Mouse (Mus musculus): ENCODE measurements around the gene Akr1c19. TPM values are rescaled to one million over a fixed set of nuclear protein-coding genes. Genes with fewer than 3 reads are reported as not detected.
"Not testable (repeated sequence)": the region's sequence is repeated elsewhere in the genome, so short reads cannot be mapped to it uniquely, and the experiment has no call there.

Gene Akr1c19
- polyA plus RNA-seq, 1 experiment from 2014 or later, result 217 TPM

DNA sequence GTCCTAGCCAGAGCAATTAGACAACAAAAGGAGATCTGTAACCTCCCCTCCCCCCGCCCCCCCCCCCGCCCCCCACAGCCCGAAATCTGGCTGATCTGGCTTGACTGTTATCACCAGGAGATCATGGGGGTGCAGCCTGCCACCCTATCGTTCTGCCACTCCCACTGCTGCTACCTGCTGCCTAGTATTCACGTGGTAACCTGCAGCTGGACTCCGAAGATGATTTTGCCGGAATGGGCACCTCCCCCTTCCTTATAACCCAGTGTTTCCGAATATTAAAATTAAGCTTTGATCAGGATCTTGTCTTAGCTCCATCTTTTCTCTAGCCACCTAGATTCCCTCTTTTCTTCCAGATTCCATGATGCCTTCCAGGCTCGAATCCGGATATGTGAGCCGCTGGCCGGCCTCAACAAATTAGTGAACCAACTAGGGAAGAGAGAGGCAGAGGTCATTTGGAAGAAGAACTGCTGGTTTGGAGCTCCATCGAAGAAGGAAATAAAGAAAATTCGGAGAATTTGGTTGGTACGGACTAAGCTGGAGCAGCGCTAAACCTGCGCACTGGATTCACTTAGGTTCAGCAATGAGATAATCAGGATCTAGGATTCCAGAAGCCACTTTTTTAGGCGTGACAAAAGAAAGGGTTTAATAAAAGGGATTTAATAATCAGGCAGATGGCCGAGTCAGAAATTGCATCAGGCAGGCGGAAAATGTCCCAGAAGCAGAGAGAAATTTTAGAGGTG, 16.8 kb upstream of the Akr1c19 start:
- DNase-seq (ENCODE audit: low spot score), result no peak
- Histone ChIP-seq H3K27ac (ENCODE audit: low read depth) (no peak overlapping the region), H3K9ac (ENCODE audit: low read length) (no peak overlapping the region), H3K27me3 (replicated peaks; ENCODE audit: control insufficient read depth, insufficient read depth, low read length) (no peaks in the 10 kb centered on the region), H3K36me3 (ENCODE audit: control insufficient read depth, insufficient read depth, low read length) (no peaks in the 10 kb centered on the region), H3K9me3 (ENCODE audit: control insufficient read depth, low read length) (no peaks in the 10 kb centered on the region), H3K4me3 (ENCODE audit: low read depth, low read length) (no peak overlapping the region), H3K4me2 (ENCODE audit: low read length) (no peak overlapping the region), H3K4me1 (replicated peaks; ENCODE audit: control insufficient read depth, insufficient read depth, low read length) (no peaks in the 10 kb centered on the region)
- WGBS, result 79% methylated on average over 19 of the region's 20 CpGs
- no peak for ATAC-seq (replicated peaks; ENCODE audit: low FRiP score, low TSS enrichment, low read depth)

DNA sequence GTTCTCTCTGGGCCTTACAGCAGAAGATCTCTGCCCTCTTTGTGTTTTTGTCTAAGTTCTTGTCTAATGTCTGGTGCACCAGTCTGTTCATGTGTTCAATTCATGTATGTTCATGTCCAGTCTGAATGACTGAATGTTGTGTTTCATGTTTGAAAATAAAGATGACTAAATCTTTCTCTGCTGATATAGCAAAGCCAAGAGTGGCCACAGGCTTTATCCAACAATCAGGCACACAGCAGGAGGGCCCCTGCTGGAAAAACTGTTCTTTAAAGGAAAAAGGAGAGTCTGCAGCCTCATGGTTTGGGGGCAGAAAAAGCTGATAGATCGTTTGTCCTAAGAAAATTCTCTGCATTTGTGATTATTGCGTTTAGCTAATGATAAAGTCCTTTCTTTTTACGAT, 16.2 kb upstream of the Akr1c19 start:
- Histone ChIP-seq H3K4me1 (replicated peaks; ENCODE audit: control insufficient read depth, insufficient read depth, low read length) (no peaks in the 10 kb centered on the region), H3K36me3 (ENCODE audit: control insufficient read depth, insufficient read depth, low read length) (no peaks in the 10 kb centered on the region), H3K27me3 (replicated peaks; ENCODE audit: control insufficient read depth, insufficient read depth, low read length) (no peaks in the 10 kb centered on the region), H3K4me3 (ENCODE audit: low read depth, low read length) (no peak overlapping the region), H3K4me2 (ENCODE audit: low read length) (no peak overlapping the region), H3K9ac (ENCODE audit: low read length) (no peak overlapping the region), H3K27ac (ENCODE audit: low read depth) (no peak overlapping the region), H3K9me3 (ENCODE audit: control insufficient read depth, low read length) (no peaks in the 10 kb centered on the region)
- ATAC-seq (replicated peaks; ENCODE audit: low FRiP score, low TSS enrichment, low read depth) (no peak), DNase-seq (ENCODE audit: low spot score) (no peak)
- 77% methylated on average over 3 of the region's 3 CpGs for WGBS

DNA sequence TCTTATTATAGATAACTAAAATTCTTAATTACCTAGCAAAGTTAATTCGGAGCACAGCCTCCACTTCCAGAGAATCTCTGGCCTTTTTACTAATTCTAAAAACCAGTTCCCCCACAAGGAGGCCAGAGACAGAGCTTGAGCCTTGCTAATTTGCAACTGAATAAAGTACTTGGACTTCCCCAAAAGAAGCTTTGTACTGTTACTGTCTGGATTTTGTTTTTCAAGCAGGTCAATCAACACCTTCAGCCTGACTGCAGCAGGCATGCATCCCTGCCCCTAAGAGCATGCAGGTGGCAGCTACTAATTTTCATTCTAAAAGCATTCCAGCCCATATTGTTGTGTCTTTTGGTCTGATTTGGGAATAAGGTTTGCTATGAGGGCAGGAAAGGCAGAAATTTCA, 13.0 kb upstream of the Akr1c19 start:
- not testable (repeated sequence) for H3K9me3 ChIP-seq (ENCODE audit: control insufficient read depth, low read length); H3K27me3 ChIP-seq (replicated peaks; ENCODE audit: control insufficient read depth, insufficient read depth, low read length); H3K4me1 ChIP-seq (replicated peaks; ENCODE audit: control insufficient read depth, insufficient read depth, low read length); H3K4me3 ChIP-seq (ENCODE audit: low read depth, low read length); DNase-seq (ENCODE audit: low spot score); H3K27ac ChIP-seq (ENCODE audit: low read depth); H3K36me3 ChIP-seq (ENCODE audit: control insufficient read depth, insufficient read depth, low read length); H3K4me2 ChIP-seq (ENCODE audit: low read length); ATAC-seq (replicated peaks; ENCODE audit: low FRiP score, low TSS enrichment, low read depth); H3K9ac ChIP-seq (ENCODE audit: low read length)
- 90% methylated on average over 1 of the region's 1 CpGs for WGBS

DNA sequence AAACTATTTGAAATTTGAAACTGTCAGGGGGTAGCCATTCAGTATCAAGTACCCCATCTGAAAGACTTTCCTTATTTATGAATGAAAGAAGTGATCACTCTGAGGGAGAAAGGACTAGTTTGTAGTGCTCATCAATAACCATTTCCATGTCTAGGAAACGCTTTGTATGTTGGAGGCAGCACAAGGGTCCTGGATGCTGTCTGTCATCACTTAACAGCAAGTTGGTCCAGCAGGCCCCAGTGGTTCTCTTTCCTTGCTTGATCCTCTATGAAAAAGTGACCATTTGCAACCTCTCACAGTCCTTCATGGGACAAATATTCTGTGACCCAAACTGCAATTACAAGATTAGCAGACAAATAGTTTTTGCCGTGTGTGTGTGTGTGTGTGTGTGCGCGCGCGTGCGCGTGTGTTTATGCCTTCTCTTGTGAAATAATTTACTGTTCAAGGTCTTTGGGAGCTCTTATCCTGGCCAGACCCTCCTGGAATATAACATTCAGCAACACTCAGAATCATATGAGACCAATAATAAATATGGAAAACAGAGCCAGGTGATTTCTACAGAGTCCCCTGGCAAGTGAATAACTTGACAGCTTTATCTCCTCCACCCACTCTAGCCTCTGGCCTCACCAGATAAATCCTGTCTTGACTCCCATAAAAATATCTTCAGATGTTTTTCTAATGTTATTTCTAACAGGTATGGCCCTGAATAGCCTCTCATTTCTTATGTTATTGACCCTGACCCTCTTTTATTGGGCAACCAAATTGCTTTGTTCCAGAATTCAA, 2.5 kb downstream of the Akr1c19 start:
- no peak overlapping the region for H3K27ac ChIP-seq (ENCODE audit: low read depth)
- H3K4me3 ChIP-seq (ENCODE audit: low read depth, low read length), result no peak overlapping the region
- 72% methylated on average over 8 of the region's 8 CpGs for WGBS
- no peaks in the 10 kb centered on the region; the same call in 1 of the 2 replicates for H3K36me3 ChIP-seq (ENCODE audit: control insufficient read depth, insufficient read depth, low read length)
- no peaks in the 10 kb centered on the region for H3K4me1 ChIP-seq (replicated peaks; ENCODE audit: control insufficient read depth, insufficient read depth, low read length)
- no peaks in the 10 kb centered on the region for H3K9me3 ChIP-seq (ENCODE audit: control insufficient read depth, low read length)
- ATAC-seq (replicated peaks; ENCODE audit: low FRiP score, low TSS enrichment, low read depth) (no peak), DNase-seq (ENCODE audit: low spot score) (no peak)
- no peaks in the 10 kb centered on the region for H3K27me3 ChIP-seq (replicated peaks; ENCODE audit: control insufficient read depth, insufficient read depth, low read length)
- H3K9ac ChIP-seq (ENCODE audit: low read length), result no peak overlapping the region
- H3K4me2 ChIP-seq (ENCODE audit: low read length), result no peak overlapping the region

DNA sequence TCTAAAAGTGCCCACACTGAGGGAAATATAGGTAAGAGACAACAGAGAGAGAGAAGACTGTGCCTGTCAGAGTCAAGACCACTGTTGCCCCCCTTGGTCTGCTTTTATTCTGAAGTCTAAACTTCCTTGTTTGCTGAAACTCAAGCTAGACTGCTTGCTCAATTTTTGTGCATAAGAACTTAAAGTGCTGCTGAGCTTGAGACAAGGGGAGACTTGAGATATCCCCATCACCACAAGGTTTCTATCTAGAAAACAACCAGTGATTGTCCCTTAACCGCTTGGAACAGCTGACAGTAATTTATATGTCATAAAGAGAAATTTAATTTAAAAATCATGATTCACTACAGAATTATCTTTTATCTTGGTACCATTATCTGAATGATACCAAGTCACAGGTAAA, 4.6 kb downstream of the Akr1c19 start:
- H3K4me3 ChIP-seq (ENCODE audit: low read depth, low read length), result no peak overlapping the region
- H3K4me1 ChIP-seq (replicated peaks; ENCODE audit: control insufficient read depth, insufficient read depth, low read length), result no peaks in the 10 kb centered on the region
- no peaks in the 10 kb centered on the region for H3K27me3 ChIP-seq (replicated peaks; ENCODE audit: control insufficient read depth, insufficient read depth, low read length)
- H3K27ac ChIP-seq (ENCODE audit: low read depth), result 0 out of 2 replicates have a peak overlapping the region, but pooled peaks have one; percentile 16
- H3K9ac ChIP-seq (ENCODE audit: low read length), result no peak overlapping the region
- ATAC-seq (replicated peaks; ENCODE audit: low FRiP score, low TSS enrichment, low read depth), result peak; percentile 22; the same call in 1 of the 2 replicates
- 67% methylated on average over 1 of the region's 1 CpGs for WGBS
- H3K4me2 ChIP-seq (ENCODE audit: low read length), result no peak overlapping the region
- no peak for DNase-seq (ENCODE audit: low spot score)
- H3K36me3 ChIP-seq (ENCODE audit: control insufficient read depth, insufficient read depth, low read length), result no peaks in the 10 kb centered on the region; the same call in 1 of the 2 replicates
- H3K9me3 ChIP-seq (ENCODE audit: control insufficient read depth, low read length), result no peaks in the 10 kb centered on the region

DNA sequence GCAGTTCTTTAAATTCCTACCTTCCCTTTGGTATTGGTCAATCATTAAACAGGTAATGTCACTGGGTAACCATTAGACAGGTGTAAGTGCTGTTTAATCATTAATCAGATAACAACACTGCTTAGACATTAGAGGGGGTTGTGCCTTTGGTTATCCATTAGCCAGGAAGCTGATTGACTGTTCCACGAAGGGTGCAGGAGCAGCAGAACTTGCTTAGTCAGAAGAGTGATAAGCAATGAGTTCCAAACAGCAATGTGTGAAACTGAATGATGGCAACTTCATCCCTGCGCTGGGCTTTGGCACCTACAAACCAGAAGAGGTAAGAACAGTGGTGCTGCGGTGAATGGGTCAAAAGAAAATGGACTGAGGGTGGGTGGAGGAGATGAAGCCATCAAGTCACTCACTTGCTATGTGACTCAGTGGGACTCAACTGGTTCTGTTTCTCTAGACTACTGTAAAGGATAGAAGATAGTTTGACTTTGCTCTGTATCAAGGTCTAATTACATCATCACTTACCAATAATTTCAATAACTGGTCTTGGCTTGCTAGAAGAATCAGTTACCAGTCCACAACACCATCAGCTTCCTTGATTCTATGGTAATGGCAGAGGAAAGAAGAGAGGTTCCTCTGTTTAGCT, 5.2 kb downstream of the Akr1c19 start:
- H3K36me3 ChIP-seq (ENCODE audit: control insufficient read depth, insufficient read depth, low read length), result no peaks in the 10 kb centered on the region; the same call in 1 of the 2 replicates
- ATAC-seq (replicated peaks; ENCODE audit: low FRiP score, low TSS enrichment, low read depth) (peak; percentile 95), DNase-seq (ENCODE audit: low spot score) (peak; percentile 62)
- peak overlapping the region; percentile 32 for H3K4me2 ChIP-seq (ENCODE audit: low read length)
- H3K27ac ChIP-seq (ENCODE audit: low read depth), result no peak overlapping the region
- peak overlapping the region; percentile 5; the same call in 1 of the 2 replicates for H3K9ac ChIP-seq (ENCODE audit: low read length)
- no peaks in the 10 kb centered on the region for H3K9me3 ChIP-seq (ENCODE audit: control insufficient read depth, low read length)
- no peaks in the 10 kb centered on the region for H3K4me1 ChIP-seq (replicated peaks; ENCODE audit: control insufficient read depth, insufficient read depth, low read length)
- H3K27me3 ChIP-seq (replicated peaks; ENCODE audit: control insufficient read depth, insufficient read depth, low read length), result no peaks in the 10 kb centered on the region
- H3K4me3 ChIP-seq (ENCODE audit: low read depth, low read length), result peak overlapping the region; percentile 30
- 64% methylated on average over 3 of the region's 3 CpGs for WGBS

DNA sequence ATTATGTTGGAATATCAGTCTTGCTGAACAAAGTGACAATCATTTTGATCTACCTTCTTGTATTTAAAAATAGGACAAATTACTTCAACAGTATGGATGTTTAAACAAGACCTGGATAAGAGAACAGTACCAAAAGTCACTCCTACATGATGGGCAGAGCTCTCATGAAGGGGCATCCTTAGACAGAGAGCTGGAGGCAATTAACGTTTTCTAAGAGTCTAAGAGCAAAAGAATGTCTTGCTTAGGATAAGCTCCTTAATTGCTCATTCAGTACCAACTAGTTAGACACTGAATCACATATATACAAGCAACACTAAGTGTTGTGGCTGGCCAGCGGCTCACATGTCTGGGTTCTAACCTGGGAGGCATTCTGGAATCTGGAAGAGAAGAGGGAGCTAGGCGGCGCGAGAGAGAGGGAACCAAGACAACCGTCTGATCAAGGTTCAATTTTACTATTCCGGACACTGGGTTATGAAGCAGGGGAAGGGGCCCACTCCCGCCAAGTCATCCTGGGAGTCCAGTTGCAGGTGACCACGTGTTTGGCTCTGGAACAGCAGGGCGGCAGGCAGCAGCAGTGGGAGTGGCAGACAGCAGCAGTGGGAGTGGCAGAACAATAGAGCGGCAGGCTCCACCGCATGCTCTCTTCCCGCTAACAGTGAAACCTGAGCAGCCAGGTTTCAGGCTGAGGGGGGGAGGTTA, 16.5 kb downstream of the Akr1c19 start:
- no peaks in the 10 kb centered on the region for H3K4me1 ChIP-seq (replicated peaks; ENCODE audit: control insufficient read depth, insufficient read depth, low read length)
- H3K9me3 ChIP-seq (ENCODE audit: control insufficient read depth, low read length), result no peaks in the 10 kb centered on the region
- H3K4me2 ChIP-seq (ENCODE audit: low read length), result peak overlapping the region; percentile 46
- 3% methylated on average over 13 of the region's 13 CpGs for WGBS
- DNase-seq (ENCODE audit: low spot score) (peak; percentile 71), ATAC-seq (replicated peaks; ENCODE audit: low FRiP score, low TSS enrichment, low read depth) (peak; percentile 90)
- no peak overlapping the region for H3K9ac ChIP-seq (ENCODE audit: low read length)
- H3K27me3 ChIP-seq (replicated peaks; ENCODE audit: control insufficient read depth, insufficient read depth, low read length), result no peaks in the 10 kb centered on the region
- no peak overlapping the region for H3K27ac ChIP-seq (ENCODE audit: low read depth)
- no peaks in the 10 kb centered on the region for H3K36me3 ChIP-seq (ENCODE audit: control insufficient read depth, insufficient read depth, low read length)
- peak overlapping the region; percentile 10; the same call in 1 of the 2 replicates for H3K4me3 ChIP-seq (ENCODE audit: low read depth, low read length)

DNA sequence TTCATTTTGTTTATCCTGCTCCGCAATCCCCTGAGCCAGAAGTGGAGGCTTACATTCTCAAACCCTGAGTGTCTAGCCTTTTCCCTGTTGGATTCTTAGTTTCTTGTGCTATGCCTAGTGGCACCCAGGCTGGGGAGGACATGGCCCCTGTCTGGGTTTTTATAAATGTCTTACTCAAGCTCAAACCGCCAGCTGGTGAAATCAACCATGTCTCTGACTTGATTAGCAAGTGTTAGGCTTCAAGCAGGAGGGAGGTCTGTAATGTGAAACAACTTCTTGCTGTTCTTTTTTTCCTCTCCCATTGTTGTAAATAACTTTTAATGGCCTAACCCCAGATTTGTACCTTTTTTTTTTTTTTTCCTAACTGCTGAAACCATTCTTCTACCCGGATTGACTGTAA, 20.8 kb downstream of the Akr1c19 start:
- Histone ChIP-seq H3K4me1 (replicated peaks; ENCODE audit: control insufficient read depth, insufficient read depth, low read length) (no peaks in the 10 kb centered on the region), H3K4me3 (ENCODE audit: low read depth, low read length) (no peak overlapping the region), H3K27me3 (replicated peaks; ENCODE audit: control insufficient read depth, insufficient read depth, low read length) (no peaks in the 10 kb centered on the region), H3K27ac (ENCODE audit: low read depth) (no peak overlapping the region), H3K36me3 (ENCODE audit: control insufficient read depth, insufficient read depth, low read length) (no peaks in the 10 kb centered on the region), H3K9me3 (ENCODE audit: control insufficient read depth, low read length) (no peaks in the 10 kb centered on the region), H3K4me2 (ENCODE audit: low read length) (no peak overlapping the region), H3K9ac (ENCODE audit: low read length) (no peak overlapping the region)
- DNase-seq (ENCODE audit: low spot score) (no peak), ATAC-seq (replicated peaks; ENCODE audit: low FRiP score, low TSS enrichment, low read depth) (no peak)
- WGBS, result 67% methylated on average over 3 of the region's 3 CpGs
